Mouse (Mus musculus) C2C12 (cell line): ENCODE measurements around the gene Skint5. TPM values are rescaled to one million over a fixed set of nuclear protein-coding genes. Genes with fewer than 3 reads are reported as not detected.
"Not testable (repeated sequence)": the region's sequence is repeated elsewhere in the genome, so short reads cannot be mapped to it uniquely, and the experiment has no call there.

Experiments
- H3K27me3 ChIP-seq: one replicate; pipeline ENCODE4 v1.6.1; 2011; ENCODE audit not compliant: control insufficient read depth, insufficient read depth, insufficient read length
- H3K36me3 ChIP-seq: one replicate; pipeline ENCODE4 v1.6.1; 2011; ENCODE audit not compliant: control insufficient read depth, insufficient read depth
- H3K4me3 ChIP-seq: one replicate; pipeline ENCODE4 v1.5.1; 2011; ENCODE audit warnings: mild to moderate bottlenecking, control low read depth; ENCODE audit not compliant: poor library complexity, insufficient read depth, severe bottlenecking
- H3K79me2 ChIP-seq: one replicate; pipeline ENCODE4 v1.6.1; 2011; ENCODE audit not compliant: control insufficient read depth, insufficient read depth
- H3K79me3 ChIP-seq: one replicate; pipeline ENCODE4 v1.6.1; 2011; ENCODE audit warnings: low read depth, control low read depth
- H3ac ChIP-seq: one replicate; pipeline ENCODE3; 2011; ENCODE audit warnings: low read depth; ENCODE audit not compliant: control insufficient read depth, insufficient read length
- CEBPB ChIP-seq: IDR thresholded peaks from one replicate; pipeline ENCODE4 v1.6.1; 2011; ENCODE audit warnings: low read depth, mild to moderate bottlenecking, control low read depth, moderate library complexity
- CTCF ChIP-seq: IDR thresholded peaks from one replicate; pipeline ENCODE4 v1.5.1; 2011; ENCODE audit not compliant: control insufficient read depth, insufficient read depth, insufficient read length
- FOSL1 ChIP-seq: IDR thresholded peaks from one replicate; pipeline ENCODE4 v1.8.0; 2011; ENCODE audit warnings: mild to moderate bottlenecking, low read length; ENCODE audit not compliant: poor library complexity, insufficient read depth, severe bottlenecking
- MAX ChIP-seq: IDR thresholded peaks from one replicate; pipeline ENCODE4 v1.6.1; 2011; ENCODE audit warnings: mild to moderate bottlenecking, control low read depth
- MYOD1 ChIP-seq: IDR thresholded peaks from one replicate; pipeline ENCODE4 v1.6.1; 2011; ENCODE audit warnings: low read depth; ENCODE audit not compliant: control insufficient read depth, insufficient read length
- MYOG ChIP-seq: IDR thresholded peaks from one replicate; pipeline ENCODE4 v1.6.1; 2011; ENCODE audit not compliant: control insufficient read depth, insufficient read length; ENCODE audit errors: extremely low read depth
- USF1 ChIP-seq: IDR thresholded peaks from one replicate; pipeline ENCODE4 v1.6.1; 2011; ENCODE audit warnings: low read depth, mild to moderate bottlenecking, control low read depth, moderate library complexity
- long read RNA-seq, 2 experiments: library from polyadenylated mRNA; unstranded; transcript quantifications; one replicate each; pipeline ENCODE4 v2.0.0; 2019 to 2020
- polyA plus RNA-seq: library from polyadenylated mRNA; unstranded; fragments of >200 nt; fragmentation: generic; extraction: Trizol; gene quantifications from one replicate; pipeline ENCODE4 v1.2.1, GENCODE M21; 2012; ENCODE audit warnings: missing spikeins

Skint5 gene
- polyA plus RNA-seq, result not detected
- long read RNA-seq, experiment 1, result 0 reads
- long read RNA-seq, experiment 2, result 0 reads

DNA sequence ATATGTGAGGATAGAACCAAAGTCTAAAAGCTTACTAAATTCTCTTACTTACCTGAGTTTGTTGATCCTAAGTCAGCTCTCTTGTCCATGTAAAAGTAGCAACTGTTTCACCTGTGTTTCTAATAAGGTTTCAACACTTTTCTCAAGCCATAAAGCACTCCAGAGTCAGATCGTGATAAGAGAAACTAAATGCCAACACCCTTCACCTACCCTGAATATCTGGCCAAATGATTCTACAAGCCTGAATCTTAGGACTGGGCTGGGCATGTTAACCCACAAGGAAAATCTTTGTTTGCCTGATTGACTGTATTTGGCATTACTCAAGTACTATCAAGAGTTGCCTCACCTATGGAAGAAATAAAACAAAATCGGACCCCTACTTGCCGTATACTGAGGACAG lies at the start of gene Skint5:
Gene Skint5, minus strand, starts transcription at position 101 of the 400 bp plus-strand sequence.
- no peaks in the 10 kb centered on the region for H3K36me3 ChIP-seq
- TF ChIP-seq MYOG, result no peak
- no peak for TF ChIP-seq MAX
- H3K79me2 ChIP-seq, result no peaks in the 10 kb centered on the region
- no peaks in the 10 kb centered on the region for H3K79me3 ChIP-seq
- no peak within 1 kb of the TSS for H3ac ChIP-seq
- no peaks in the 10 kb centered on the region for H3K27me3 ChIP-seq
- no peak within 1 kb of the TSS for H3K4me3 ChIP-seq

DNA sequence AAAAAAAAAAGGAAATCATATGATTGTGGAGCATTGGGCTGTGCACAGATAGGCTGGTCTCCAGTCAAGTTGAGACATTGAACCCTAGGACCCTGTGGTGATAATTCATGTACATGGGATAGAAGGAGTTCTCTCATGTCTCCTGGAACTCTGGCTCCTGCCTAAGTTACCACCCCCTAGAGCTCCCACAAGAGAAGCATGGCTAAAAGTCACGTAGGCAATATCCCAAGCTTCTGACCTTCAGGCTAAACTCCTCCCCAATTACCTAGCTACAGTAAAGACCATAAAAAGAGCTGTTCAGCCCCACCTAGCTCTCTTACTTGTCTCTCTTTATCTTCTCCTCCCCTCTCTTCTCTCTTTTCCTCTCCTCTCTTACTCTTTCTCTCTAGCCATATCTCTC lies 42.0 kb downstream of the Skint5 start:
- H3K79me2 ChIP-seq, result no peaks in the 10 kb centered on the region
- TF ChIP-seq MYOG (no peak), CTCF (no peak), CEBPB (no peak), USF1 (no peak), MAX (no peak), FOSL1 (no peak), MYOD1 (no peak)
- H3ac ChIP-seq, result no peak overlapping the region
- H3K79me3 ChIP-seq, result no peaks in the 10 kb centered on the region
- H3K4me3 ChIP-seq, result no peak overlapping the region
- no peaks in the 10 kb centered on the region for H3K27me3 ChIP-seq
- H3K36me3 ChIP-seq, result no peaks in the 10 kb centered on the region

DNA sequence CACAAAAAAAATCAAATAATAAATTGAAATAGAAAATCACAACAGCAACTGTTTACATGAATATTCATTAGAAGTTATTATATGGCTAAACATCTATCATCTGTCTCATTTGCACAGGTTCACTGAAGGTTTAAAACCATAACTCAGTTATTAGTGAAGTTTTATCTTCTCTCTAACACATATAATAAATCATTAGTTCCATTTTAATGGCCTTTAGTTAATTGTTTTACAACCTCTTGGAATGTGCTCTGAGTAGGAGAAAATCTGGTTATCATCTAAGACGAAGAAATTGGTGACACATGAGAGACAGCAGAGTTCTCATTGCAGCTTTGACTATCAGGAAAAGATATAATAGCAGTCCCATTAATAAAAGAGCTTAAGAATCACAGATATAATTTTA lies 235.1 kb downstream of the Skint5 start:
- Histone ChIP-seq H3K79me2 (no peaks in the 10 kb centered on the region), H3K4me3 (no peak overlapping the region), H3ac (no peak overlapping the region), H3K79me3 (no peaks in the 10 kb centered on the region), H3K27me3 (no peaks in the 10 kb centered on the region), H3K36me3 (no peaks in the 10 kb centered on the region)
- no peak for TF ChIP-seq MYOG
- TF ChIP-seq FOSL1, result no peak
- TF ChIP-seq CEBPB, result no peak

DNA sequence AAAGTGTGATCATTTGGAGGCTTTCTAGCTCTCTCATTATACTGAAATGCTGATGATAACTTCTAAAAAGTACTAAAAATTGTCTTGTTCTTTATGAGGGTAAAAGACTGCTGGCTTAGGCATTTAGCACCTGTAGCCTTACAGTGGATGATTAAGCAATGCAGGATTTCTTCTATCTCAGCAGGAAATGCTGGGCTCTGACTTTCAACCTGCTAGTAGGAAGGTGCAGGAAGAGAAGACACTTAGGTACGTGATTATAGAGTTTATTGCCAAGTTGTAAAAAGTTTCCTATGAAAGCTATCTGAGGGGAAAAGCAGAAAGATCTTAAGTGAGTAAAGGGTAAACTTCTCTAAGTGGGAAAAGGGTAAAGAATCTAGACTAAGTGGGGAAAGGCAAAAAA lies 235.6 kb downstream of the Skint5 start:
- Histone ChIP-seq H3K36me3 (no peaks in the 10 kb centered on the region), H3K79me2 (no peaks in the 10 kb centered on the region), H3ac (no peak overlapping the region), H3K27me3 (no peaks in the 10 kb centered on the region), H3K4me3 (no peak overlapping the region), H3K79me3 (no peaks in the 10 kb centered on the region)
- TF ChIP-seq FOSL1, result no peak
- TF ChIP-seq MAX, result no peak
- no peak for TF ChIP-seq MYOD1
- no peak for TF ChIP-seq USF1
- no peak for TF ChIP-seq CEBPB
- no peak for TF ChIP-seq MYOG
- no peak for TF ChIP-seq CTCF

DNA sequence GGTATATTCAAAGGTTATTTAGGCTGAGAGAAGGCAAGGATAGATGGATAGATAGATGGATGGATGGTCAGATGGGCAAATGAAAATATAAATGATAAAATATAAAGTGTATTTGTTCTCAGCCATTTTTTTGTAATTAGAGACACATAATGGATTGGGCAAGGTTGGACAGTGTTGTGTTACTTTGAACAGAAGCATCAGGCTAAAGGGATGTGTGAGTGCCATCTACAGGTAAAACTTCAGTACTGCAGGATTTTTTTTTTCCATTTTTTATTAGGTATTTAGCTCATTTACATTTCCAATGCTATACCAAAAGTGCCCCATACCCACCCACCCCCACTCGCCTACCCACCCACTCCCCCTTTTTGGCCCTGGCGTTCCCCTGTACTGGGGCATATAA lies 551.1 kb downstream of the Skint5 start:
- H3K27me3 ChIP-seq, H3K79me3 ChIP-seq: not testable (repeated sequence)

More for the DNA sequence above, 551.1 kb downstream of the Skint5 start:
- H3K36me3 ChIP-seq, H3ac ChIP-seq, H3K79me2 ChIP-seq, H3K4me3 ChIP-seq: not testable (repeated sequence)

Other genes starting within 250 kb of the Skint5 start
- not detected for gene Skint11, start 163.9 kb upstream of the Skint5 start, polyA plus RNA-seq